Mouse (Mus musculus): ENCODE results near the gene Ibsp.

GRCm38 (mm10) chr5:104351874-104352273, 52.9 kb downstream of the Ibsp start:
- TF ChIP-seq CTCF (IDR thresholded peaks at IDR 0.05; ENCODE audit: borderline replicate concordance, insufficient read depth, low read length) (no peak), POLR2A (IDR thresholded peaks at IDR 0.05; ENCODE audit: low read depth, low read length) (no peak)
